Mouse (Mus musculus): ENCODE results near the gene Cacna1g. TPM values are rescaled to one million over a fixed set of nuclear protein-coding genes. Genes with fewer than 3 reads are reported as not detected.
A peak's percentile ranks its signal among the peaks of the same experiment; 100 is the strongest.

Gene Cacna1g
- total and polyA plus RNA-seq, 3 experiments: 0.61 to 3.5 (median 0.69) TPM

- DNase-seq: no peak
Observed at GRCm38 (mm10) chr11:94481963-94482362, 8.0 kb upstream of the Cacna1g start.

GRCm38 (mm10) chr11:94480382-94480781 lies 6.4 kb upstream of the Cacna1g start:
- DNase-seq: no peak

- DNase-seq: no peak
Observed at GRCm38 (mm10) chr11:94477651-94478050, 3.7 kb upstream of the Cacna1g start.

GRCm38 (mm10) chr11:94475722-94476121 lies 1.7 kb upstream of the Cacna1g start:
- DNase-seq: no peak

- no peak for DNase-seq
Observed at GRCm38 (mm10) chr11:94474544-94474910, 529 bp upstream of the Cacna1g start.

- DNase-seq: no peak
Observed at GRCm38 (mm10) chr11:94472916-94473706, 887 bp downstream of the Cacna1g start.

- DNase-seq: no peak
Observed at GRCm38 (mm10) chr11:94472585-94472915, 1.4 kb downstream of the Cacna1g start.

- DNase-seq: no peak
Observed at GRCm38 (mm10) chr11:94471740-94472584, 2.0 kb downstream of the Cacna1g start.

- DNase-seq: no peak
Observed at GRCm38 (mm10) chr11:94470391-94470790, 3.6 kb downstream of the Cacna1g start.

- DNase-seq: no peak
Observed at GRCm38 (mm10) chr11:94469136-94470064, 4.6 kb downstream of the Cacna1g start.

GRCm38 (mm10) chr11:94468582-94469064 lies 5.4 kb downstream of the Cacna1g start:
- no peak for DNase-seq

- no peak for DNase-seq
Observed at GRCm38 (mm10) chr11:94466333-94466855, 7.6 kb downstream of the Cacna1g start.

- DNase-seq: no peak
Observed at GRCm38 (mm10) chr11:94464170-94464569, 9.8 kb downstream of the Cacna1g start.

- no peak for DNase-seq
Observed at GRCm38 (mm10) chr11:94461856-94462255, 12.1 kb downstream of the Cacna1g start.

- DNase-seq: peak; percentile 52
Observed at GRCm38 (mm10) chr11:94457001-94457400, 17.0 kb downstream of the Cacna1g start.

GRCm38 (mm10) chr11:94456347-94456746 lies 17.7 kb downstream of the Cacna1g start:
- DNase-seq: no peak

- no peak for DNase-seq
Observed at GRCm38 (mm10) chr11:94455161-94455820, 18.7 kb downstream of the Cacna1g start.

- no peak for DNase-seq
Observed at GRCm38 (mm10) chr11:94454756-94455155, 19.2 kb downstream of the Cacna1g start.

- no peak for DNase-seq
Observed at GRCm38 (mm10) chr11:94451091-94451773, 22.8 kb downstream of the Cacna1g start.

- peak; percentile 9 for DNase-seq
Observed at GRCm38 (mm10) chr11:94449886-94450285, 24.1 kb downstream of the Cacna1g start.

GRCm38 (mm10) chr11:94449239-94449638 lies 24.8 kb downstream of the Cacna1g start:
- DNase-seq: no peak
